Mouse (Mus musculus): ENCODE data around the gene Skiv2l. TPM values are rescaled to one million over a fixed set of nuclear protein-coding genes. Genes with fewer than 3 reads are reported as not detected.

Skiv2l gene
- total RNA-seq (2023), result 10 to 100 TPM; 83.2 to 91.6 TPM

GRCm38 (mm10) chr17:34849722-34850516 is at the start of gene Skiv2l, which contains the start of gene Nelfe:
TSS of gene Skiv2l (minus strand) at chr17:34850210.
TSS of gene Nelfe (plus strand) at chr17:34850391.

GRCm38 (mm10) chr17:34898160-34898586 is 48.2 kb upstream of the Skiv2l start, which contains the start of the genes C2 and Ehmt2:
TSS of gene C2 (minus strand) at chr17:34898265.
TSS of gene Ehmt2 (plus strand) at chr17:34898469.

GRCm38 (mm10) chr17:34881683-34882310 is 31.8 kb upstream of the Skiv2l start, which contains the start of gene Gm20547:
TSS of gene Gm20547 (minus strand) at chr17:34882042.

GRCm38 (mm10) chr17:34879336-34879879 is 29.4 kb upstream of the Skiv2l start, which contains the start of gene Zbtb12:
TSS of gene Zbtb12 (plus strand) at chr17:34879483.

GRCm38 (mm10) chr17:34862416-34863081 is 12.5 kb upstream of the Skiv2l start, which contains the start of gene Cfb:
TSS of gene Cfb (minus strand) at chr17:34862518.

GRCm38 (mm10) chr17:34836856-34837221 is 13.2 kb downstream of the Skiv2l start, which contains the start of the genes Stk19 and Dxo:
TSS of gene Stk19 (minus strand) at chr17:34836945.
TSS of gene Dxo (plus strand) at chr17:34837019.

GRCm38 (mm10) chr17:34804301-34804700 is 45.7 kb downstream of the Skiv2l start, which contains the start of gene Cyp21a1:
TSS of gene Cyp21a1 (minus strand) at chr17:34804561.

Other genes with a start within 250 kb of the Skiv2l start
- 10 to 100 TPM; 36.7 to 38.2 TPM for gene Rnf5, start 246.5 kb downstream of the Skiv2l start, total RNA-seq (2023)
- 10 to 100 TPM; 49.9 to 51.8 TPM for gene Agpat1, start 245.9 kb downstream of the Skiv2l start, total RNA-seq (2023)
- gene Egfl8, start 234.2 kb downstream of the Skiv2l start, total RNA-seq (2023), result 1 to 10 TPM; 2.7 to 7.8 TPM
- 10 to 100 TPM; 33.7 to 40.0 TPM for gene Ppt2, start 221.7 kb downstream of the Skiv2l start, total RNA-seq (2023)
- gene Prrt1, start 220.7 kb downstream of the Skiv2l start, total RNA-seq (2023), result under 1 TPM in 1 of 2 experiments, not detected in 1; 0.53 TPM
- gene Fkbpl, start 205.4 kb downstream of the Skiv2l start, total RNA-seq (2023), result 10 to 100 TPM in 1 of 2 experiments, 1 to 10 TPM in 1; 9.7 to 16.6 TPM
- gene Atf6b, start 203.1 kb downstream of the Skiv2l start, total RNA-seq (2023), result 10 to 100 TPM; 61.2 to 71.9 TPM
- gene Tnxb, start 179.7 kb downstream of the Skiv2l start, total RNA-seq (2023), result under 1 TPM in 1 of 2 experiments, not detected in 1; 0.07 TPM
- 1 to 10 TPM in 1 of 2 experiments, under 1 TPM in 1; 0.38 to 1.2 TPM for gene C4b, start 106.3 kb downstream of the Skiv2l start, total RNA-seq (2023)
- gene Cyp21a1, start 45.6 kb downstream of the Skiv2l start, total RNA-seq (2023), result not detected
- gene Stk19, start 13.3 kb downstream of the Skiv2l start, total RNA-seq (2023), result 10 to 100 TPM; 39.4 to 40.7 TPM
- gene Dxo, start 13.2 kb downstream of the Skiv2l start, total RNA-seq (2023), result 10 to 100 TPM; 46.2 to 53.2 TPM
- 10 to 100 TPM; 24.1 to 27.8 TPM for gene Nelfe, start 181 bp upstream of the Skiv2l start, total RNA-seq (2023)
- under 1 TPM; 0.64 to 0.73 TPM for gene Cfb, start 12.3 kb upstream of the Skiv2l start, total RNA-seq (2023)
- gene Zbtb12, start 29.3 kb upstream of the Skiv2l start, total RNA-seq (2023), result 1 to 10 TPM; 2.7 to 2.8 TPM
- gene Gm20547, start 31.8 kb upstream of the Skiv2l start, total RNA-seq (2023), result not detected
- gene C2, start 48.1 kb upstream of the Skiv2l start, total RNA-seq (2023), result 1 to 10 TPM in 1 of 2 experiments, under 1 TPM in 1; 0.22 to 1.6 TPM
- 10 to 100 TPM; 58.0 to 71.6 TPM for gene Ehmt2, start 48.3 kb upstream of the Skiv2l start, total RNA-seq (2023)
- under 1 TPM in 1 of 2 experiments, not detected in 1; 0.24 TPM for gene Slc44a4, start 64.3 kb upstream of the Skiv2l start, total RNA-seq (2023)
- 10 to 100 TPM; 71.5 to 75.3 TPM for gene Neu1, start 81.0 kb upstream of the Skiv2l start, total RNA-seq (2023)
- 10 to 100 TPM in 1 of 2 experiments, 1 to 10 TPM in 1; 6.4 to 28.6 TPM for gene Hspa1b, start 109.0 kb upstream of the Skiv2l start, total RNA-seq (2023)
- not detected for gene Gm20481, start 119.7 kb upstream of the Skiv2l start, total RNA-seq (2023)
- gene Hspa1a, start 121.9 kb upstream of the Skiv2l start, total RNA-seq (2023), result 10 to 100 TPM; 14.6 to 41.1 TPM
- not detected for gene Hspa1l, start 122.5 kb upstream of the Skiv2l start, total RNA-seq (2023)
- gene Lsm2, start 131.7 kb upstream of the Skiv2l start, total RNA-seq (2023), result 10 to 100 TPM; 29.9 to 39.2 TPM
- 10 to 100 TPM; 61.3 to 70.3 TPM for gene Vars, start 150.8 kb upstream of the Skiv2l start, total RNA-seq (2023)
- gene Vwa7, start 166.4 kb upstream of the Skiv2l start, total RNA-seq (2023), result not detected
- under 1 TPM; 0.82 to 0.84 TPM for gene Sapcd1, start 177.8 kb upstream of the Skiv2l start, total RNA-seq (2023)
- 1 to 10 TPM; 6.7 to 8.8 TPM for gene Msh5, start 196.5 kb upstream of the Skiv2l start, total RNA-seq (2023)
- gene Clic1, start 199.8 kb upstream of the Skiv2l start, total RNA-seq (2023), result 100 to 1,000 TPM; 271 to 302 TPM
- gene Ddah2, start 208.8 kb upstream of the Skiv2l start, total RNA-seq (2023), result 1 to 10 TPM; 3.4 to 4.6 TPM
- gene Ly6g6c, start 215.2 kb upstream of the Skiv2l start, total RNA-seq (2023), result not detected
- gene Mpig6b, start 216.0 kb upstream of the Skiv2l start, total RNA-seq (2023), result under 1 TPM; 0.64 to 0.93 TPM
- gene Ly6g6e, start 226.7 kb upstream of the Skiv2l start, total RNA-seq (2023), result not detected
- not detected for gene Ly6g6d, start 227.9 kb upstream of the Skiv2l start, total RNA-seq (2023)
- under 1 TPM; 0.31 to 0.55 TPM for gene Ly6g6f, start 235.4 kb upstream of the Skiv2l start, total RNA-seq (2023)
- 10 to 100 TPM; 48.8 to 54.6 TPM for gene Abhd16a, start 239.1 kb upstream of the Skiv2l start, total RNA-seq (2023)